Mouse (Mus musculus) kidney, embryonic 16.5 days (tissue): Measurements from ENCODE around the gene Armh3. TPM values are rescaled to one million over a fixed set of nuclear protein-coding genes. Genes with fewer than 3 reads are reported as not detected.
"Not testable (repeated sequence)": the region's sequence is repeated elsewhere in the genome, so short reads cannot be mapped to it uniquely, and the experiment has no call there.

ENCODE experiments used
- ATAC-seq: fragments of 200-750 bp; cut with Nextera tagmentation; 2 replicates; pipeline ENCODE4 v1.8.0; 2017; ENCODE audit warnings: moderate TSS enrichment; ENCODE audit not compliant: low FRiP score, low TSS enrichment
- H3K27ac ChIP-seq: fragments of 300-500 bp; sonication (generic); 2 replicates; pipeline ENCODE4 v1.5.1; 2014; ENCODE audit warnings: low read length
- H3K27me3 ChIP-seq: fragments of 300-500 bp; sonication (generic); 2 replicates; pipeline ENCODE4 v1.6.1; 2014; ENCODE audit warnings: low read length, control low read depth, mixed read lengths; ENCODE audit not compliant: insufficient read depth
- H3K36me3 ChIP-seq: fragments of 300-500 bp; sonication (generic); 2 replicates; pipeline ENCODE4 v1.6.1; 2014; ENCODE audit warnings: low read length, control low read depth, mixed read lengths; ENCODE audit not compliant: insufficient read depth
- H3K4me1 ChIP-seq: fragments of 300-500 bp; sonication (generic); 2 replicates; pipeline ENCODE4 v1.6.1; 2014; ENCODE audit warnings: low read length, control low read depth, mixed read lengths; ENCODE audit not compliant: insufficient read depth
- H3K4me2 ChIP-seq: fragments of 300-500 bp; sonication (generic); replicated peaks from 2 replicates; pipeline ENCODE4 v1.6.1; 2014; ENCODE audit warnings: low read depth, low read length
- H3K4me3 ChIP-seq: fragments of 300-500 bp; sonication (generic); 2 replicates; pipeline ENCODE4 v1.5.1; 2014; ENCODE audit warnings: mild to moderate bottlenecking, low read length
- H3K9ac ChIP-seq: fragments of 300-500 bp; sonication (generic); replicated peaks from 2 replicates; pipeline ENCODE4 v1.6.1; 2014; ENCODE audit warnings: low read length
- H3K9me3 ChIP-seq: fragments of 300-500 bp; sonication (generic); 2 replicates; pipeline ENCODE4 v1.6.1; 2016; ENCODE audit warnings: low read length, control low read depth
- WGBS: fragments of 180-500 bp; shearing (Covaris S2); extraction: QIAGEN DNeasy Blood & Tissue Kit; methylation state at CpG from one replicate; pipeline ENCODE4 v1.1.7; 2014; 5-methylcytosine and 5-hydroxymethylcytosine counted together
- polyA plus RNA-seq: library from polyadenylated mRNA; unstranded; fragments of >200 nt; fragmentation: Nextera tagmentation; extraction: Ambion mirVana; gene quantifications from 2 replicates; pipeline ENCODE4 v1.2.1, GENCODE M21; 2015

Armh3 gene
- polyA plus RNA-seq, 1 experiment from 2014 or later, result 20.9 TPM

GRCm38 (mm10) chr19:45993981-45994737, 4.1 kb downstream of the Armh3 start:
- Histone ChIP-seq H3K36me3 (peaks cover 16% of the 10 kb centered on the region), H3K4me3 (no peak overlapping the region), H3K9me3 (peaks cover 7% of the 10 kb centered on the region; the same call in 1 of the 2 replicates), H3K9ac (no peak overlapping the region), H3K27ac (no peak overlapping the region), H3K27me3 (no peaks in the 10 kb centered on the region), H3K4me1 (peaks cover 8% of the 10 kb centered on the region), H3K4me2 (no peak overlapping the region)
- no peak for ATAC-seq
- WGBS, result 91% methylated on average over 13 of the region's 13 CpGs

- not testable (repeated sequence) for H3K4me1 ChIP-seq, H3K4me2 ChIP-seq, ATAC-seq, H3K4me3 ChIP-seq, H3K9ac ChIP-seq, H3K27ac ChIP-seq, H3K27me3 ChIP-seq, H3K9me3 ChIP-seq
- peaks cover 16% of the 10 kb centered on the region for H3K36me3 ChIP-seq
- 79% methylated on average over 6 of the region's 6 CpGs for WGBS
Measured at GRCm38 (mm10) chr19:45993441-45993840, 4.8 kb downstream of the Armh3 start.

- Histone ChIP-seq H3K27ac (no peak overlapping the region), H3K36me3 (peaks cover 23% of the 10 kb centered on the region), H3K4me3 (no peak overlapping the region), H3K4me2 (no peak overlapping the region), H3K4me1 (no peaks in the 10 kb centered on the region), H3K9me3 (peaks cover 7% of the 10 kb centered on the region; the same call in 1 of the 2 replicates), H3K9ac (no peak overlapping the region), H3K27me3 (no peaks in the 10 kb centered on the region)
- no peak for ATAC-seq
- WGBS, result 90% methylated on average over 3 of the region's 3 CpGs
Measured at GRCm38 (mm10) chr19:45991171-45991570, 7.1 kb downstream of the Armh3 start.

GRCm38 (mm10) chr19:45988238-45988637, 10.1 kb downstream of the Armh3 start:
- Histone ChIP-seq H3K4me3 (no peak overlapping the region), H3K9ac (no peak overlapping the region), H3K27ac (no peak overlapping the region), H3K36me3 (0 out of 2 replicates have a peak, but pooled peaks cover 7% of the 10 kb centered on the region), H3K27me3 (no peaks in the 10 kb centered on the region), H3K4me1 (0 out of 2 replicates have a peak, but pooled peaks cover 4% of the 10 kb centered on the region), H3K9me3 (no peaks in the 10 kb centered on the region), H3K4me2 (no peak overlapping the region)
- no peak for ATAC-seq
- WGBS, result 98% methylated on average over 3 of the region's 3 CpGs

- H3K27ac ChIP-seq, result peak overlapping the region; percentile 24; the same call in 1 of the 2 replicates
- 0 out of 2 replicates have a peak, but pooled peaks cover 9% of the 10 kb centered on the region for H3K36me3 ChIP-seq
- no peaks in the 10 kb centered on the region for H3K9me3 ChIP-seq
- no peak for ATAC-seq
- no peaks in the 10 kb centered on the region for H3K27me3 ChIP-seq
- no peak overlapping the region for H3K9ac ChIP-seq
- 0 out of 2 replicates have a peak, but pooled peaks cover 4% of the 10 kb centered on the region for H3K4me1 ChIP-seq
- no peak overlapping the region for H3K4me3 ChIP-seq
- H3K4me2 ChIP-seq, result no peak overlapping the region
Measured at GRCm38 (mm10) chr19:45984379-45984778, 13.9 kb downstream of the Armh3 start.

- H3K27ac ChIP-seq, result no peak overlapping the region
- H3K4me1 ChIP-seq, result no peaks in the 10 kb centered on the region
- H3K9me3 ChIP-seq, result no peaks in the 10 kb centered on the region
- H3K9ac ChIP-seq, result no peak overlapping the region
- no peak overlapping the region for H3K4me2 ChIP-seq
- no peak for ATAC-seq
- no peaks in the 10 kb centered on the region for H3K27me3 ChIP-seq
- H3K36me3 ChIP-seq, result peaks cover 15% of the 10 kb centered on the region; the same call in 1 of the 2 replicates
- 15% methylated on average over 5 of the region's 5 CpGs for whole genome bisulfite sequencing
- H3K4me3 ChIP-seq, result no peak overlapping the region
Measured at GRCm38 (mm10) chr19:45960770-45961169, 37.5 kb downstream of the Armh3 start.

GRCm38 (mm10) chr19:45956736-45957135, 41.6 kb downstream of the Armh3 start:
- Histone ChIP-seq H3K9me3 (no peaks in the 10 kb centered on the region), H3K4me3 (no peak overlapping the region), H3K27ac (no peak overlapping the region), H3K36me3 (0 out of 2 replicates have a peak, but pooled peaks cover 5% of the 10 kb centered on the region), H3K9ac (no peak overlapping the region), H3K4me1 (no peaks in the 10 kb centered on the region), H3K27me3 (no peaks in the 10 kb centered on the region), H3K4me2 (no peak overlapping the region)
- 89% methylated on average over 7 of the region's 7 CpGs for WGBS
- ATAC-seq, result no peak

- 8% methylated on average over 3 of the region's 3 CpGs for WGBS
- Histone ChIP-seq H3K9me3 (no peaks in the 10 kb centered on the region), H3K36me3 (peaks cover 4% of the 10 kb centered on the region; the same call in 1 of the 2 replicates), H3K27me3 (no peaks in the 10 kb centered on the region), H3K4me3 (no peak overlapping the region), H3K27ac (no peak overlapping the region), H3K9ac (no peak overlapping the region), H3K4me2 (no peak overlapping the region), H3K4me1 (no peaks in the 10 kb centered on the region)
- ATAC-seq, result no peak
Measured at GRCm38 (mm10) chr19:45953286-45953685, 45.0 kb downstream of the Armh3 start.

GRCm38 (mm10) chr19:45949236-45949635, 49.1 kb downstream of the Armh3 start:
- no peaks in the 10 kb centered on the region for H3K27me3 ChIP-seq
- no peak overlapping the region for H3K4me3 ChIP-seq
- no peaks in the 10 kb centered on the region for H3K9me3 ChIP-seq
- H3K4me2 ChIP-seq, result no peak overlapping the region
- peaks cover 11% of the 10 kb centered on the region; the same call in 1 of the 2 replicates for H3K36me3 ChIP-seq
- ATAC-seq, result no peak
- 92% methylated on average over 6 of the region's 6 CpGs for WGBS
- no peak overlapping the region for H3K9ac ChIP-seq
- H3K27ac ChIP-seq, result no peak overlapping the region
- no peaks in the 10 kb centered on the region for H3K4me1 ChIP-seq

- H3K36me3 ChIP-seq, result peaks cover 11% of the 10 kb centered on the region; the same call in 1 of the 2 replicates
- no peak for ATAC-seq
Measured at GRCm38 (mm10) chr19:45947764-45948163, 50.5 kb downstream of the Armh3 start.

More at GRCm38 (mm10) chr19:45947764-45948163, 50.5 kb downstream of the Armh3 start:
- Histone ChIP-seq H3K4me1 (no peaks in the 10 kb centered on the region), H3K27me3 (no peaks in the 10 kb centered on the region), H3K4me3 (no peak overlapping the region), H3K9ac (no peak overlapping the region), H3K27ac (no peak overlapping the region), H3K4me2 (no peak overlapping the region), H3K9me3 (no peaks in the 10 kb centered on the region)
- 94% methylated on average over 2 of the region's 2 CpGs for WGBS
